Comparison of ENCODE assay signal across 13 mouse cellular contexts in the genomic region with DNA sequence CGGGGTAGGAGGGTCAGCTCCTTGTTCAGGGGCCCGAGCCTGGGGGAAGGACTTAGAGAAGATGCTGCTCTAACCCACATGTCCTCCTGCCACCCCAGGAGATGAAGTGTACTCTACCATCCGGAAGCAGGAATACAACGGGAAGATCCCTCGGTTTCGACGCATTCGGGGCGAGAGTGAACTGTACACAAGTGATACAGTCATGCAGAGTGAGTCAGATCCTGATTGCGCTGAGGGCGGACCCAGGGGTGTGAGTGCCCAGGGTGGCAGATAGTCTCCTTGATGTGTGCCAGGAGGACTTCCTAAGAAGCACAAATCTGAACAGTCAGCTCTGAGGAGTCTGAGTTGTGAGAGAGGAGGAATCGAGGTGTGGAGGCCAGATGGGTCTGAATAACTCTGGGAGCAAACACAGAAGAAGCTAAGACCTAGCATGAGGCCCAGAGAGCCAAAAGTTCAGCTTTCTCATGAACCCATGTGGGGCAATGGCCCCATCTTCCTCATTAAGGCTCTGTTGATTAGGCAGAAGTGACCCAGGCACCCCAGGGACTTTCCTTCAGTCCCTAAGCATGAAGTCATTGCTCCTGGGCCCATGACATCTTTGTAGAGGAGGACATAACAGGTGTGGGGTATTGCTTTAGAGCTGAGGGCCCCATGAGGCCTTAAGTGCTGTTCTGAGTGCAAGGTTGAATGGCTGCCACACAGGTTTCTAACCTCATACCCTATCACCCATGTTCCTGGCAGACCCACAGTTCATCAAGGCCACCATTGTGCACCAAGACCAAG. TPM values are rescaled to one million over a fixed set of nuclear protein-coding genes. Genes with fewer than 3 reads are reported as not detected.
A peak's percentile ranks its signal among the peaks of the same experiment; 100 is the strongest.
DNase-seq lines count a peak whose midpoint lies in the region; ATAC-seq and TF ChIP-seq lines count a peak whose summit lies in the region.
"Had no signal": no experiment of that assay in that cellular context is flagged by ENCODE, and none has a peak within 500 bp of the region (broad histone marks: within the 10 kb centered on the region; RNA-seq: fewer than 3 reads in every experiment).

No protein-coding gene starts in this region.

- no peak overlapping the region for H3K4me3 ChIP-seq in thymus, adult 2 months (ENCODE audit: control insufficient read depth, insufficient read depth, low read length)
- no peak overlapping the region for H3K4me3 ChIP-seq in stomach, postnatal 0 days (ENCODE audit: low read depth, low read length)
- H3K4me3 ChIP-seq: hindbrain, embryonic 10.5 days had no signal

- peak; percentile 92 for DNase-seq in heart, adult 11 months
- no peak for DNase-seq in heart, postnatal 4 days
- no peak for DNase-seq in thymus, adult 2 months
- DNase-seq in thymus, postnatal 4 days = no peak
- peak; percentile 58 for DNase-seq in adrenal gland, postnatal 10 days
- DNase-seq in stomach, postnatal 0 days (ENCODE audit: low spot score) = peak; percentile 78
- DNase-seq in kidney, postnatal 36 days = no peak
- DNase-seq: kidney, postnatal 4 days; liver; lung, embryonic 14.5 days had no signal

- peak; percentile 83 for ATAC-seq in stomach, postnatal 0 days (ENCODE audit: low FRiP score, low TSS enrichment)
- ATAC-seq: Patski had no signal

- H3K27me3 ChIP-seq in thymus, adult 2 months (ENCODE audit: control insufficient read depth, insufficient read depth, low read length) = no peaks in the 10 kb centered on the region
- H3K27me3 ChIP-seq in stomach, postnatal 0 days (ENCODE audit: control insufficient read depth, insufficient read depth, low read length) = no peaks in the 10 kb centered on the region
- H3K27me3 ChIP-seq: Patski had no signal

- no peak for TF ChIP-seq POLR2A in thymus, adult 2 months (IDR thresholded peaks at IDR 0.05; ENCODE audit: control insufficient read depth, extremely low read depth, insufficient read depth, low read length, poor library complexity)

- peaks cover 43% of the 10 kb centered on the region for H3K36me3 ChIP-seq in thymus, adult 2 months (ENCODE audit: control insufficient read depth, insufficient read depth, low read length)
- no peaks in the 10 kb centered on the region for H3K36me3 ChIP-seq in stomach, postnatal 0 days (ENCODE audit: control insufficient read depth, insufficient read depth, low read length)

- H3K9ac ChIP-seq in stomach, postnatal 0 days (ENCODE audit: low read length) = no peak overlapping the region
- H3K9ac ChIP-seq: lung, embryonic 14.5 days had no signal

- peak overlapping the region; percentile 92 for H3K27ac ChIP-seq in thymus, adult 2 months (ENCODE audit: control insufficient read depth, insufficient read depth, low read length)
- 0 out of 2 replicates have a peak overlapping the region, but pooled peaks have one; percentile 53 for H3K27ac ChIP-seq in stomach, postnatal 0 days (replicated peaks)
- H3K27ac ChIP-seq: hindbrain, embryonic 10.5 days had no signal

- no peak for TF ChIP-seq EP300 in stomach, postnatal 0 days (optimal IDR thresholded peaks at IDR 0.05)

- H3K9me3 ChIP-seq in stomach, postnatal 0 days (ENCODE audit: control insufficient read depth, low read length) = no peaks in the 10 kb centered on the region
- H3K9me3 ChIP-seq: hindbrain, embryonic 10.5 days had no signal

- no peak for TF ChIP-seq CTCF in thymus, adult 2 months (IDR thresholded peaks at IDR 0.05; ENCODE audit: borderline replicate concordance, control insufficient read depth, extremely low read depth, insufficient read depth, low read length, poor library complexity)
- TF ChIP-seq CTCF in stomach, postnatal 0 days (IDR thresholded peaks at IDR 0.05; ENCODE audit: low read depth) = no peak

- no peak overlapping the region for H3K4me2 ChIP-seq in stomach, postnatal 0 days (replicated peaks; ENCODE audit: low read depth)
- H3K4me2 ChIP-seq: heart, embryonic 11.5 days; lung, embryonic 14.5 days had no signal

- 90% methylated on average over 12 of the region's 12 CpGs for WGBS in thymus, adult 2 months
- 70% methylated on average over 12 of the region's 12 CpGs for WGBS in stomach, postnatal 0 days

- H3K4me1 ChIP-seq in thymus, adult 2 months (replicated peaks; ENCODE audit: control insufficient read depth, insufficient read depth, low read length) = peaks cover 84% of the 10 kb centered on the region
- no peaks in the 10 kb centered on the region for H3K4me1 ChIP-seq in stomach, postnatal 0 days (replicated peaks; ENCODE audit: control insufficient read depth, insufficient read depth)

RNA-seq across cellular contexts. Expression of a gene that starts 15.2 kb away (rescaled TPM):
- total RNA-seq in heart, postnatal 4 days (2021) = 10 to 100 TPM; 26.0 to 30.1 TPM
- polyA plus RNA-seq in thymus, adult 2 months (2012; rRNA removed) = 81.6 and 85.6 TPM in 2 replicates
- total RNA-seq in adrenal gland, postnatal 10 days (2021) = 10 to 100 TPM; 18.0 to 19.8 TPM
- polyA plus RNA-seq in stomach, postnatal 0 days (2015; fragmentation: Nextera tagmentation; extraction: Ambion mirVana) = 0.68 and 1.0 TPM in 2 replicates

RNA-seq across cellular contexts. Expression of a gene that starts 44.4 kb away (rescaled TPM):
- 10 to 100 TPM; 66.3 to 66.5 TPM for total RNA-seq in heart, postnatal 4 days (2021)
- 182 and 201 TPM in 2 replicates for polyA plus RNA-seq in thymus, adult 2 months (2012; rRNA removed)
- 10 to 100 TPM; 71.2 to 74.8 TPM for total RNA-seq in adrenal gland, postnatal 10 days (2021)
- 93.1 and 94.6 TPM in 2 replicates for polyA plus RNA-seq in stomach, postnatal 0 days (2015; fragmentation: Nextera tagmentation; extraction: Ambion mirVana)

RNA-seq across cellular contexts. Expression of a gene that starts 51.1 kb away (rescaled TPM):
- under 1 TPM; 0.45 to 0.69 TPM for total RNA-seq in heart, postnatal 4 days (2021)
- polyA plus RNA-seq in thymus, adult 2 months (2012; rRNA removed) = 0.84 and 1.3 TPM in 2 replicates
- 1,000 to 10,000 TPM; 1,564 to 1,873 TPM for total RNA-seq in adrenal gland, postnatal 10 days (2021)
- 0.98 and 1.0 TPM in 2 replicates for polyA plus RNA-seq in stomach, postnatal 0 days (2015; fragmentation: Nextera tagmentation; extraction: Ambion mirVana)
- polyA plus RNA-seq: heart, embryonic 11.5 days; hindbrain, embryonic 10.5 days had no signal

Comparison
In these comparisons a context has a peak if more than half of its experiments do, and no peak if none do; other contexts are left out.
1. DNase-seq: peak in heart, adult 11 months (single experiment), adrenal gland, postnatal 10 days (single experiment) and stomach, postnatal 0 days (single experiment); none in heart, postnatal 4 days (single experiment), thymus, adult 2 months (single experiment), thymus, postnatal 4 days (single experiment) and kidney, postnatal 36 days (0 of 2).
2. RNA of a gene that starts 51.1 kb away (total RNA-seq): 1,564 to 1,873 TPM in adrenal gland, postnatal 10 days; 0.45 to 0.69 TPM in heart, postnatal 4 days; every median in the first group is over 100 times any median in the second.